Mouse (Mus musculus): ENCODE results near the gene Tbxas1. TPM values are rescaled to one million over a fixed set of nuclear protein-coding genes. Genes with fewer than 3 reads are reported as not detected.
A peak's percentile ranks its signal among the peaks of the same experiment; 100 is the strongest.

Gene Tbxas1
- total RNA-seq, 1 experiment from 2014 or later, result 19.2 TPM

GRCm38 (mm10) chr6:38915776-38916175 is 40.6 kb downstream of the Tbxas1 start:
- no peak for ATAC-seq (replicated peaks; ENCODE audit: insufficient number of reproducible peaks, low FRiP score, low TSS enrichment, poor library complexity, severe bottlenecking)

- no peak for ATAC-seq (replicated peaks; ENCODE audit: insufficient number of reproducible peaks, low FRiP score, low TSS enrichment, poor library complexity, severe bottlenecking)
These were observed 41.4 kb downstream of the Tbxas1 start for GRCm38 (mm10) chr6:38916571-38916970.

- no peak for ATAC-seq (replicated peaks; ENCODE audit: insufficient number of reproducible peaks, low FRiP score, low TSS enrichment, poor library complexity, severe bottlenecking)
These were observed 42.2 kb downstream of the Tbxas1 start for GRCm38 (mm10) chr6:38917415-38917814.

GRCm38 (mm10) chr6:38918728-38919127 is 43.5 kb downstream of the Tbxas1 start:
- ATAC-seq (replicated peaks; ENCODE audit: insufficient number of reproducible peaks, low FRiP score, low TSS enrichment, poor library complexity, severe bottlenecking), result 0 out of 2 replicates have a peak, but pooled peaks have one; percentile 33

GRCm38 (mm10) chr6:38919135-38919740 is 44.0 kb downstream of the Tbxas1 start:
- ATAC-seq (replicated peaks; ENCODE audit: insufficient number of reproducible peaks, low FRiP score, low TSS enrichment, poor library complexity, severe bottlenecking), result 0 out of 2 replicates have a peak, but pooled peaks have one; percentile 5

- ATAC-seq (replicated peaks; ENCODE audit: insufficient number of reproducible peaks, low FRiP score, low TSS enrichment, poor library complexity, severe bottlenecking), result no peak
These were observed 44.9 kb downstream of the Tbxas1 start for GRCm38 (mm10) chr6:38920141-38920540.

- no peak for ATAC-seq (replicated peaks; ENCODE audit: insufficient number of reproducible peaks, low FRiP score, low TSS enrichment, poor library complexity, severe bottlenecking)
These were observed 46.0 kb downstream of the Tbxas1 start for GRCm38 (mm10) chr6:38921095-38921809.

GRCm38 (mm10) chr6:38921810-38922116 is 46.6 kb downstream of the Tbxas1 start:
- ATAC-seq (replicated peaks; ENCODE audit: insufficient number of reproducible peaks, low FRiP score, low TSS enrichment, poor library complexity, severe bottlenecking), result no peak

- no peak for ATAC-seq (replicated peaks; ENCODE audit: insufficient number of reproducible peaks, low FRiP score, low TSS enrichment, poor library complexity, severe bottlenecking)
These were observed 47.3 kb downstream of the Tbxas1 start for GRCm38 (mm10) chr6:38922517-38922916.

- ATAC-seq (replicated peaks; ENCODE audit: insufficient number of reproducible peaks, low FRiP score, low TSS enrichment, poor library complexity, severe bottlenecking), result no peak
These were observed 48.2 kb downstream of the Tbxas1 start for GRCm38 (mm10) chr6:38923450-38923849.

- ATAC-seq (replicated peaks; ENCODE audit: insufficient number of reproducible peaks, low FRiP score, low TSS enrichment, poor library complexity, severe bottlenecking), result 0 out of 2 replicates have a peak, but pooled peaks have one; percentile 23
These were observed 48.9 kb downstream of the Tbxas1 start for GRCm38 (mm10) chr6:38923870-38924817.

- ATAC-seq (replicated peaks; ENCODE audit: insufficient number of reproducible peaks, low FRiP score, low TSS enrichment, poor library complexity, severe bottlenecking), result no peak
These were observed 50.5 kb downstream of the Tbxas1 start for GRCm38 (mm10) chr6:38925719-38926118.

- ATAC-seq (replicated peaks; ENCODE audit: insufficient number of reproducible peaks, low FRiP score, low TSS enrichment, poor library complexity, severe bottlenecking), result no peak
These were observed 51.1 kb downstream of the Tbxas1 start for GRCm38 (mm10) chr6:38926135-38926962.

GRCm38 (mm10) chr6:38926963-38927361 is 51.8 kb downstream of the Tbxas1 start:
- ATAC-seq (replicated peaks; ENCODE audit: insufficient number of reproducible peaks, low FRiP score, low TSS enrichment, poor library complexity, severe bottlenecking), result no peak

GRCm38 (mm10) chr6:38928489-38928888 is 53.3 kb downstream of the Tbxas1 start:
- ATAC-seq (replicated peaks; ENCODE audit: insufficient number of reproducible peaks, low FRiP score, low TSS enrichment, poor library complexity, severe bottlenecking), result no peak

GRCm38 (mm10) chr6:38936009-38936408 is 60.8 kb downstream of the Tbxas1 start:
- no peak for ATAC-seq (replicated peaks; ENCODE audit: insufficient number of reproducible peaks, low FRiP score, low TSS enrichment, poor library complexity, severe bottlenecking)

- ATAC-seq (replicated peaks; ENCODE audit: insufficient number of reproducible peaks, low FRiP score, low TSS enrichment, poor library complexity, severe bottlenecking), result peak; percentile 82
These were observed 63.2 kb downstream of the Tbxas1 start for GRCm38 (mm10) chr6:38938421-38938820.

GRCm38 (mm10) chr6:38939096-38939495 is 63.9 kb downstream of the Tbxas1 start:
- ATAC-seq (replicated peaks; ENCODE audit: insufficient number of reproducible peaks, low FRiP score, low TSS enrichment, poor library complexity, severe bottlenecking), result no peak
